Mouse (Mus musculus) gastrocnemius, postnatal 25 days (tissue): ENCODE results near the gene Gm28043. TPM values are rescaled to one million over a fixed set of nuclear protein-coding genes. Genes with fewer than 3 reads are reported as not detected.
"Not testable (repeated sequence)": the region's sequence is repeated elsewhere in the genome, so short reads cannot be mapped to it uniquely, and the experiment has no call there.

ENCODE experiments used
- DNase-seq: peaks from one replicate; pipeline ENCODE4 v3.0.0; 2022
- total RNA-seq, 2 experiments: library from RNA; stranded (reverse); gene quantifications; 1 replicate in 1 of 2; 2 replicates in 1 of 2; pipeline ENCODE4 v1.2.3; 2021

The Gm28043 gene
- total RNA-seq, 2 experiments from 2014 or later = 0.67 to 1.0 TPM

- no peak for DNase-seq
These were observed 97.9 kb downstream of the Gm28043 start for GRCm38 (mm10) chr17:29712565-29712964.

GRCm38 (mm10) chr17:29713734-29714133 is 99.1 kb downstream of the Gm28043 start:
- DNase-seq = not testable (repeated sequence)

- DNase-seq = peak; percentile 93
These were observed 102.2 kb downstream of the Gm28043 start, which contains the start of gene Ccdc167 for GRCm38 (mm10) chr17:29716732-29717445. Gene Ccdc167 (minus strand): TSS chr17:29717044.

- DNase-seq = no peak
These were observed 104.0 kb downstream of the Gm28043 start for GRCm38 (mm10) chr17:29718660-29719059.

GRCm38 (mm10) chr17:29719628-29720575 is 105.2 kb downstream of the Gm28043 start:
- no peak for DNase-seq

GRCm38 (mm10) chr17:29720755-29721365 is 106.2 kb downstream of the Gm28043 start:
- DNase-seq = no peak

- no peak for DNase-seq
These were observed 109.9 kb downstream of the Gm28043 start for GRCm38 (mm10) chr17:29724610-29725009.

GRCm38 (mm10) chr17:29725027-29725620 is 110.4 kb downstream of the Gm28043 start:
- DNase-seq = no peak

- DNase-seq = no peak
These were observed 113.4 kb downstream of the Gm28043 start for GRCm38 (mm10) chr17:29728082-29728481.

- DNase-seq = no peak
These were observed 116.0 kb downstream of the Gm28043 start for GRCm38 (mm10) chr17:29730510-29731265.

GRCm38 (mm10) chr17:29731266-29731952 is 116.7 kb downstream of the Gm28043 start:
- DNase-seq = no peak

GRCm38 (mm10) chr17:29731953-29732325 is 117.3 kb downstream of the Gm28043 start:
- DNase-seq = no peak

- DNase-seq = no peak
These were observed 117.8 kb downstream of the Gm28043 start for GRCm38 (mm10) chr17:29732522-29732921.

GRCm38 (mm10) chr17:29736448-29737014 is 121.9 kb downstream of the Gm28043 start:
- no peak for DNase-seq

GRCm38 (mm10) chr17:29737849-29738804 is 123.5 kb downstream of the Gm28043 start:
- no peak for DNase-seq

- no peak for DNase-seq
These were observed 132.8 kb downstream of the Gm28043 start for GRCm38 (mm10) chr17:29747466-29747865.
